Mouse (Mus musculus): Measurements from ENCODE around the gene Wdr48. TPM values are rescaled to one million over a fixed set of nuclear protein-coding genes. Genes with fewer than 3 reads are reported as not detected.

Wdr48 gene
- 26.2 and 36.3 TPM in 2 replicates for polyA plus RNA-seq (2012; ENCODE audit: insufficient read depth, insufficient read length, missing spikeins)

DNA sequence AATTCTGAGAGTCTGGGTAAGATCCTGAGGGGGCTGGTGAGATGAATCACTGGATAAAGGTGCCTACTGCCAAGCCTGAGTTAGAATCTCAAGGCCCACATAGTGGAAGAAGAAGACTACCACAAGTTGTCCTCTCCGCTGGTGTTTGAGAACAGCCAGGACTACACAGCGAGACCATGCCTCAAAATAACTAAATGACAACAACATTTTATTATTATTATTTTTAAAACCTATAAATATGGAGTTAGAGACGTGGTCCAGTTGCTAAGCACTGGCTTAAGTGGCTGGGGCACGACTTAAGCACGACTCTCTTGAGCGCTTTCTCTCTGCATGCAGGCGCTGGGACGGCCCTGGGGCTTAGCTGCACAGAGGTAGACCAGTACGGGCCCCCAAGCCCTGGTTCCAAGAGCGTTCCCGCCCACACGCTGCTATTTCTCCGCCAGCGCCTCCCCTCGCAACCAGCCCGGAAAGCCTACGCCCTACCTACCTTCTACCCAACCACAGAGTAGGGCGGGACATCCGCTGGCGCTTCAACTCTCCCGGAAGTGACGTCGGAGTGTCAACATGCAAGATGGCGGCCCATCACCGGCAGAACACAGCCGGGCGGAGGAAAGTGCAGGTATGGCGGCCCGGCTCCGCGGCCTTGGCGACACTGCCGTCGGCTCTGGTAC is at the start of gene Wdr48:
Gene Wdr48 (plus strand): TSS at position 540 of the 671 bp plus-strand sequence.
- H3K4me1 ChIP-seq (ENCODE audit: control insufficient read depth, insufficient read depth, insufficient read length, low read length): peaks cover 7% of the 10 kb centered on the region; the same call in 1 of the 2 replicates
- H3K4me3 ChIP-seq (ENCODE audit: insufficient read depth, low read depth, low read length): peak within 1 kb of the TSS; percentile 69
- H3K27ac ChIP-seq (replicated peaks; ENCODE audit: low read depth, low read length): peak within 1 kb of the TSS; percentile 38; the same call in 1 of the 2 replicates

DNA sequence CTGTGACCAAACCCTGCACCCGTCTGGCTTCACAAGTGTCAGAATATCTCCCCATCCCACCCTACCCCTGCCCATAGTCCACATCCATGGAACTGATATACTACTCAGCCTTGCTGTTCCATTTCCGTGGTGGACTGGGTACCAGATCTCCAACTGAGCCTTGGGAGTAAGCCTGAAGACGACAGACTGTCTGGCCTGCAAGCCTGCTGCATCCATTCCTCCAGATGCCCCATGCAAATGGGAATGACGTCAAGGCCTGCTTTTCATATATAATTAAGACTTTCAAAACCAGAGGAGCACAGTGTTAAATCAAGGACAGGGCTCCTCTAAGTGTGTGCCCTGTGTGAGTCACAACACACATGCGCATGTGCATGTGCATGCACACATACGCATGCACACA is 47.5 kb upstream of the Wdr48 start:
- Histone ChIP-seq H3K4me3 (ENCODE audit: insufficient read depth, low read depth, low read length) (no peak overlapping the region), H3K27ac (replicated peaks; ENCODE audit: low read depth, low read length) (no peak overlapping the region), H3K4me1 (ENCODE audit: control insufficient read depth, insufficient read depth, insufficient read length, low read length) (no peaks in the 10 kb centered on the region)

DNA sequence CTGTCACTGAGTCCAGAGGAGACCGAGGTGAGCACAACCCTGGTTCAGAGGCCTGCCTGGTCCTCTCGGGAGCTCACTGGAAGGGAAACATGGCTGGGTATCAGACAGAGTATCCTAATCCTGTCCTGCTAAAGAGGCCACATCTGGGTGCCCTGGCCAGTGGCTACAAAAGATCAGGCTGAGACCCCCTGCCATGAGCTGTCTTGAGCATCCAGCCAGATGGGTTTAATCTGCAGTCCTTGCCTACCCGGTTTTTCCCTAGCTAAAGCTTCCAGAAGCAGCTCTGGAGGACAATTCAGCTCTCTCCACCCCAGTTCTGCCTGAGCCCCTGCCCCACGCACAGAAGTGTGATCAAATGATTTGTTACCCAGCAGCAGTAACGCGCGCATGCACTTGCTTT is 46.0 kb upstream of the Wdr48 start:
- H3K27ac ChIP-seq (replicated peaks; ENCODE audit: low read depth, low read length): no peak overlapping the region
- no peak overlapping the region for H3K4me3 ChIP-seq (ENCODE audit: insufficient read depth, low read depth, low read length)

DNA sequence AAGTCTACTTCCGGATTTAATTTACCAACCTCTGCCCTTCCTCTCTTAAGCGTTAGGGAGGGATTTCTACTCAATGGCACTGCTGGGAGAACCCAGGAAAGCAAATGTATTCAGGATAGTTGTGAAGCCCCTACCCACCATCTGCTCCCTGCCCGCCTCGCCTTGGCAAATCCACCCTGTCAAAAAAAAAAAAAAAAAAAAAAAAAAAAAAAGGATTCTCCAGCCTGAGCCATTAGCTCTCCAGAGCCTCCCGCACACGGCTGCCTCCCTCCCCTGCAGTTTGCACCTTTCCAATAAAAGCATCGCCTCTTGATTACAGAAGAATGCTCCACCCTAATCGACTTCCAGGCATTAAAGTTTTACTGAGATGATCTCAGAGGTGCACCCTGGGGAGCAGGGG is 45.5 kb upstream of the Wdr48 start:
- H3K4me1 ChIP-seq (ENCODE audit: control insufficient read depth, insufficient read depth, insufficient read length, low read length): no peaks in the 10 kb centered on the region
- no peak overlapping the region for H3K4me3 ChIP-seq (ENCODE audit: insufficient read depth, low read depth, low read length)
- H3K27ac ChIP-seq (replicated peaks; ENCODE audit: low read depth, low read length): no peak overlapping the region

More for the DNA sequence above, 46.0 kb upstream of the Wdr48 start:
- H3K4me1 ChIP-seq (ENCODE audit: control insufficient read depth, insufficient read depth, insufficient read length, low read length): no peaks in the 10 kb centered on the region

DNA sequence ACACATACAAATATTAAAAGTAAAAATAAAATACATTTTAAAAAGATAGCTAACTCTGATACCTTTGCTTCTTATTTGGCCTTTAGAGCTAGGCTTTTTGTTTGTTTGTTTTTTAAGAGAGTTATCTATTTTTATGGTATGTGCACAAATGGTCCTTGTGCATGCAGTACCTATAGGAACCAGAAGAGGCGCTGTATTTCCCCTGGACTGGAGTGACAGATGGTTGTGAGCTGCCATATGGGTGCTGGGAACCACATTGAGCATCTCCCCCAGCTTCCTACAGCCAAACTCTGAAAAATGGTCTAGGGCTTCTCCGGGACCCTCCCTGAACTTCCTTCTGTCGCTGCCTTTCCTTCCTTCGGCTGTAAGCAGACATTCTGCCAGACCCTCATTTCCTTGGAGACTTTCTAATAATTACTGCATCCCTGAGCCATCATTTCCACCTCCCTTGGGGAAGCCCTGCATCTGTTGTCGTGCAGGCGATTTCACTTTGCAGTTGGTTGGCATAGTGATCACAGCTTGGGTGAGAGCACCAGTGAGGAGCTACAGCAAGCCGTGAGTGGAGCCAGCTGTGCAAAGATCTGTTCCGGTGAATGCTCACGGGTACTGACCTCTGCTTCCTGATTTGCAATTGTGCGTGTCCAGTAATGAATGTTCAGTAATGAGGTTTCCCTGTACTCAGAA is 42.2 kb upstream of the Wdr48 start:
- Histone ChIP-seq H3K27ac (replicated peaks; ENCODE audit: low read depth, low read length) (no peak overlapping the region), H3K4me3 (ENCODE audit: insufficient read depth, low read depth, low read length) (no peak overlapping the region), H3K4me1 (ENCODE audit: control insufficient read depth, insufficient read depth, insufficient read length, low read length) (no peaks in the 10 kb centered on the region)

DNA sequence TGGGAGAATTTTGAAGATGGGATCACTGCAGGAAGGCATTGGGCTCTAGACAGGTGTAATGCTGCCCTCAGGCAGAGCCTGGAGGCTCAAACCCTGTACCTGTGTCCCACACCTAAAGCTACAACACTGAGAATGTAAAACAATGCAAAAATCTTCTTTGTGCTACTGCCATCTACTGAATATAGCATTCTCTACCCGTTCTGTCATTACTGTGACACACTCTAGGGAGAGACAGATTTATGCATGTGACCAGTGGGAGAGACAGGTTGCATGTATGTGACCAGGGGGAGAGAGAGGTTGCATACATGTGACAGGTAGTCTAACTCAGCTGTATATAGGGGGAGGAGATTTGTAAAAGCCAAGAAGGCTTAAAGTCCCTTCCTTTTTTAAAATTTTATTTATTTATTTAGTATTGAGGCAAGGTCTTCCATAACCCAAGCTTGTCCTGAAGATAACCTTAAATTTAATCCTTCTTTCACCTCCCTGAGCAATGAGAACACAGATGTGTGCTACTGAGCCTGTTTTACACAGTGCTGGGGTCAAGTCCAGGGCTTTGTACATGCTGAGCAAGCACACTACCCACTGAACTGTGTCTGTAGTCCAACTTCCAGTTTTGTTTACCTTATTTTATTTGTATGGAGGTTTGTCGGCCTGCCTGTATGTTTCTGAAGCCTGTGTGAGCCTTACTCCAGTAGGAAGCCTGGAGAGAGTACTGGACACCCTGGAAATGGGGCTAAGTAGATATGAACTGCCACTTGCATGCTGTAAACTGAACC is 41.4 kb upstream of the Wdr48 start:
- no peaks in the 10 kb centered on the region for H3K4me1 ChIP-seq (ENCODE audit: control insufficient read depth, insufficient read depth, insufficient read length, low read length)
- no peak overlapping the region for H3K27ac ChIP-seq (replicated peaks; ENCODE audit: low read depth, low read length)
- no peak overlapping the region for H3K4me3 ChIP-seq (ENCODE audit: insufficient read depth, low read depth, low read length)

DNA sequence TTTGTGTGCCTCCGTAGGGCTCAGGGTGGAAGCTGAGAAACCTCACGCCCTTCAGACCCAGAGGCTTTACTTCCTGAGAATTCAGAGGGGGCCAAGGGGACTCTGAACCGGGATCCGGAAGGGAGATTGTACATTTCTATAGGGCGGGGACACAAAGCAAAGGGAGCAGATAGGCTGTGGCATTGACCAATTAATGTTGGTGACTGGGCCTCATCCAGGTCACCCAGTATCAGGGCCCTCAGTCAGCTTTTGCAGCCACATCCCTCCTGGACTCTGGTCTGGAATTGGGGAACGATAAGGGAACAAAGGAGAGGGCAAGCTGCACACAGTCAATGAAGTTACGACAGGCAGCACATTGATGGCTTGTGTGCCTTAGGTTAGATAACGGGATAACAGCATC is 40.5 kb upstream of the Wdr48 start:
- Histone ChIP-seq H3K4me1 (ENCODE audit: control insufficient read depth, insufficient read depth, insufficient read length, low read length) (no peaks in the 10 kb centered on the region), H3K4me3 (ENCODE audit: insufficient read depth, low read depth, low read length) (no peak overlapping the region), H3K27ac (replicated peaks; ENCODE audit: low read depth, low read length) (no peak overlapping the region)

DNA sequence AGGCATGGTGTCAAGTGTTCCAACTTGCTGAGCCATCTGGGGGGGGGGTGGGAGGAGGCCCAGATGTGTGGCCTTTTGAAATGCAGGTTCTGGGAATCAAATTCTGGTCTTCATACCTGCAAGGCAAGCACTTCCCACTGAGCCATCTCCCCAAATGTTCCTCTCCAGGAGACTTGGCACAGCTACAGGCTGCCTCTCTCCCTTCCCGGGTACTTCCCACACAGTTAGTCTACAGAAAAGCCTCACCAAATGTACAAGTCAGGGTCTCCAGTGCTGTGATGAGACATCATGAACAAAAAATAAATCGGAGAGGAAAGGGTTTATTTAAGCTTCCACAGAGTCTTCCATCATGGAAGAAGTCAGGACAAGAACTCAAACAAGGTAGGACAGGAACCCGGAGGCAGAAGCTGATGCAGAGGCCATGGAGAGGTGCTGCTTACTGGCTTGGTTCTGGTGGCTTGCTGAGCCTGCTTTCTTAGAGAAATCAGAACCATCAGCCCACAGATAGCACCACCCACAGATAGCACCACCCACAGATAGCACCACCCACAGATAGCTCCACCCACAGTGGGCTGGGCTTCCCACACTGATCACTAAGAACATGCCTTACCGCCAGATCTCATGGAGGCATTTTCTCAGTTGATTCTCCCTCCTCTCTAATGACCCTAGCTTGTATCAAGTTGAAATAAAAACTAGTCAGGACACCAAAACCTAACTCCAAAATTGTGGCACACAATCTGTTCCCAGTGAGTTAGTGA is 7.4 kb upstream of the Wdr48 start:
- no peak overlapping the region for H3K27ac ChIP-seq (replicated peaks; ENCODE audit: low read depth, low read length)
- H3K4me1 ChIP-seq (ENCODE audit: control insufficient read depth, insufficient read depth, insufficient read length, low read length): no peaks in the 10 kb centered on the region
- no peak overlapping the region for H3K4me3 ChIP-seq (ENCODE audit: insufficient read depth, low read depth, low read length)

DNA sequence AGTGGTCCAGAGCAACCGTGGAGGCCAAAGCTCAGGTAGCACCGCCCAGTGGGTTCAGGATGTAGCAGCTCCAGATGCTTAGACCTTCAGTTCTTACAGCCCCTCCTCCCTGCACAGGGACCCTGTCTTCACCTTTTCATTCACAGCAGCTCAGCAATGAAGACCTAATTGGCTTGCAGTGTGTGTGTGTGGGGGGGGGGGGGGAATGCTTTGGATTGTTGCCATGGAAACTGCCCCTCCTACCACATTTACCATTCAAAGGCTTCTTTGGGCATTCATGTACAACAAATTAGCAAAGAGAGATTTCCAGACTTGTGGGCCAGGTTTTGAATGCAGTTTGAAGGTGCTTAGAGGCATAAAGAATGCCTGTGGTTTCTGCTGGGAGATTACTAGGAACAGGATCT is 5.8 kb upstream of the Wdr48 start:
- H3K4me1 ChIP-seq (ENCODE audit: control insufficient read depth, insufficient read depth, insufficient read length, low read length): no peaks in the 10 kb centered on the region

DNA sequence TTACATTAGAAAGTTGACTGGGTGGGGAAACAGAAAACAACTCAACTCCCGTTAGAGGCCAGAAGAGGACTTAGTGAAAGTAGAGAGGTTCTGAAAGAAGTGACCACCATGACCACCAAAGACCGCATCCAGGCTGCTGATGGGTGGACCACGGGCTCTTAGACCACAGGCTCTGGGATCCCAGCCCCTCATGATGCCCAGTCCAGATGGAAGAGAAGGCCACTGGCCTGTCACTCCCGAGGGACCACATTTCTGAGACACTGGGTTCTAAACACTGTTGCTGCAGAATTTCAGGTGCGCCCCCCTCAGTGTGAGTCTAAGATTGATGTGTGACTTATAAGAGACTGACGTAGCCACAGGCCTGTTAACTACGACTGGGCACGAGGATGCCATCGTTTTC is 5.2 kb upstream of the Wdr48 start:
- Histone ChIP-seq H3K27ac (replicated peaks; ENCODE audit: low read depth, low read length) (no peak overlapping the region), H3K4me3 (ENCODE audit: insufficient read depth, low read depth, low read length) (no peak overlapping the region), H3K4me1 (ENCODE audit: control insufficient read depth, insufficient read depth, insufficient read length, low read length) (no peaks in the 10 kb centered on the region)

More for the DNA sequence above, 5.8 kb upstream of the Wdr48 start:
- H3K4me3 ChIP-seq (ENCODE audit: insufficient read depth, low read depth, low read length): no peak overlapping the region
- no peak overlapping the region for H3K27ac ChIP-seq (replicated peaks; ENCODE audit: low read depth, low read length)

DNA sequence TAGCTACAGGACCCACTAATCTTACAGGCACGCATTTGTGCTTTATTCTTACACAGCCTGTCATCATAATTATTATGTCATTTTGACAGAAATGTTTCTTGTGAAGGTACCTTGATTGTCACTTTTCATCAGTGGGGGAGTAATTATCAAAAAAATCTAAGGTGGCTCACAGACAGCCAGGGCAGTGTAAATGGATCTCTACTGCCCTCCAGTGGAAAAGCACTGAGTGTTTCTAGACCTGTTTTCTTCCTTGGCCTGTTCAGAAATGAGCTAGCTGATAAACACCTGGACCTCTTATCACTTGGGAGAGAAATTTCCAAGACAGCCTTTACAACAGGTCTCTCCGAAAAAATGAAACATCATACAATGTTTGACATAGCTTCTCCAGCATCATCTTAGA is 4.0 kb upstream of the Wdr48 start:
- no peak overlapping the region for H3K27ac ChIP-seq (replicated peaks; ENCODE audit: low read depth, low read length)
- H3K4me1 ChIP-seq (ENCODE audit: control insufficient read depth, insufficient read depth, insufficient read length, low read length): peaks cover 3% of the 10 kb centered on the region; the same call in 1 of the 2 replicates
- no peak overlapping the region for H3K4me3 ChIP-seq (ENCODE audit: insufficient read depth, low read depth, low read length)

DNA sequence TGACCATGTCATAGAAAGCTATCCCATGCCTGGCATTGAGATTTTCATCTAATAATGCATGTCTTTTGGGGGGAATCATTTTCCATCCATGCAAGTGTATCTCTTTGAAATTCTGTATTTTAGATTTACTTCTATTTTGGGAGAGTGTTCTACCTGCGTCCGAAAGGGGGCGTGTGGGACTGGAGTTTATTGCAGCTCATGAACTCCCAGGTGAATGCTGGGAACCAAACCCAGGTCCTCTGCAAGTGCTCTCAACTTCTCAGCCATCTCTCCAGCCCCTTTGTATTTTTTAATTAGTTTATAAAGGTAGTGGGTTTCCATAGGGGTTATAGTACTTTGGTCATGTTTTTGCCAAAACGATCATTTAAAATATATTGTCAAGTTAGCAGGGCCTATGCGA is 797 bp upstream of the Wdr48 start:
- Histone ChIP-seq H3K4me3 (ENCODE audit: insufficient read depth, low read depth, low read length) (no peak overlapping the region), H3K4me1 (ENCODE audit: control insufficient read depth, insufficient read depth, insufficient read length, low read length) (peaks cover 7% of the 10 kb centered on the region; the same call in 1 of the 2 replicates), H3K27ac (replicated peaks; ENCODE audit: low read depth, low read length) (no peak overlapping the region)

DNA sequence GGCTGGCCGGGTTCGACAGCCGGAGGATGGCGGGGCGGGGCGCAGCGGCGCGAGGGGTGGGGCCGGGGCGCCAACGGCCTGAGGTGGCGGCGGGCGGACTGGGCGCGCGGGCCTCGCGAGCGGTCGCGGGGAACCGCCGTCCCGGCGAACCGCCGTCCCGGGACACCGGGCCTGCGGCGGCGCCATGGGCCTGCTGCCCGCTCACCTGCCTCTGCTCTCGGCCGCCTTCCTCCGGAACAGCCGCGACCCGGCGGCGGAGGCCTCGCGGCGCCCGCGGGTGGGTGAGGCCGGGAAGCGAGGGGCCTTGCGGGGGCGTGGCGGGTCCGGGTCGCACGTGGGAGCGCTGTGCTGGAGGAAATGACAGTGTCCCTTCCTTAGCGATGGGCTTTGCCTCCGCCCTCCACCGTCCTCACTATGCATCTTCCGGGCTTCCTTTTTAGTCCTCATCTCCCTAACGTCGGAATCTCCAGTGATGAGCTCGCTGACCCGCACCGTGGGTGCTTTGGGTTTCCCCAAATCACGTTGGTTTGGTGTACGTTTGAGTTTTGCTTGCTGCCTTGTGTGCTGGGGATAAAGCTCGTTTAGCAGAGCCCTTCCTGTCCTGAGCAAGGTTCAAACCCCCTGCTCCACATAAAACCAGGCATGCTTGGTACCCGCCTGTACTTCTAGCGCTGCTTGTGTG is 503 bp downstream of the Wdr48 start:
- Histone ChIP-seq H3K4me3 (ENCODE audit: insufficient read depth, low read depth, low read length) (peak overlapping the region; percentile 69), H3K27ac (replicated peaks; ENCODE audit: low read depth, low read length) (peak overlapping the region; percentile 38; the same call in 1 of the 2 replicates), H3K4me1 (ENCODE audit: control insufficient read depth, insufficient read depth, insufficient read length, low read length) (peaks cover 7% of the 10 kb centered on the region; the same call in 1 of the 2 replicates)

DNA sequence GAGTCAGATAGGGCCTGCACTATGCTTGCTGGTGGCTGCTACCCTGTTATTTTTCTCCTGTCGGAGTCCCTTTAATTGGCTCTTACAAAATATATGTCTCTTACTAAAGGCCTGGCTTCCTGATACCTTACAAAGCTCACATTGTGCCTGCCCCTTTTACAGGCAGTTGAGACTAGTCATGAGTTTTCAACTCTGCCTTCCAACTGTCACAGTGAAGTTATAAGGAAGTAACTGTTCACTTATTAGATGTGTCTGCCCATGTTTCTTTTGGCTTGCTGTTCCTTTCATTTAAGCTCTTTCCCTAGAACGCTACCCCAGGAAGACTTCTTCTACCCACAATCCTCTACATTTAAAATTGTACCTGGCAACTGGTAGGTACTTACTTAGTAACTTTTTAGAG is 4.8 kb downstream of the Wdr48 start:
- no peak overlapping the region for H3K27ac ChIP-seq (replicated peaks; ENCODE audit: low read depth, low read length)
- no peak overlapping the region for H3K4me3 ChIP-seq (ENCODE audit: insufficient read depth, low read depth, low read length)
- peaks cover 7% of the 10 kb centered on the region; the same call in 1 of the 2 replicates for H3K4me1 ChIP-seq (ENCODE audit: control insufficient read depth, insufficient read depth, insufficient read length, low read length)
